Mouse (Mus musculus): ENCODE results near the gene Igsf21.

GRCm38 (mm10) chr4:140100141-140100540, 146.4 kb downstream of the Igsf21 start:
- TF ChIP-seq TAL1 (IDR thresholded peaks at IDR 0.05; ENCODE audit: low read length), result no peak
- no peak for TF ChIP-seq GATA1 (IDR thresholded peaks at IDR 0.05; ENCODE audit: low read length)
